Mouse (Mus musculus): ENCODE results near the gene Dnah8. TPM values are rescaled to one million over a fixed set of nuclear protein-coding genes. Genes with fewer than 3 reads are reported as not detected.

Dnah8 gene
- total and polyA plus RNA-seq, 3 experiments: 15.4 to 143 (median 19.5) TPM

GRCm38 (mm10) chr17:30848086-30848485 lies 223.9 kb downstream of the Dnah8 start:
- H3K9me3 ChIP-seq (replicated peaks; ENCODE audit: insufficient read depth, low read length): no peaks in the 10 kb centered on the region
- H3K4me1 ChIP-seq (ENCODE audit: control insufficient read depth in 1 of 2, insufficient read depth in 2 of 2, low read length in 2 of 2): peaks cover 0 to 2% of the 10 kb centered on the region in 2 experiments; a peak in 1 of 4 replicates
- no peaks in the 10 kb centered on the region for H3K36me3 ChIP-seq (ENCODE audit: control insufficient read depth in 1 of 2, insufficient read depth in 2 of 2, low read length in 2 of 2)
- DNase-seq (ENCODE audit: low read depth, low spot score): no peak
- H3K27ac ChIP-seq (ENCODE audit: control insufficient read depth, low read depth, low read length): no peak overlapping the region
- no peak overlapping the region for H3K4me3 ChIP-seq (ENCODE audit: control insufficient read depth in 1 of 2, insufficient read depth in 1 of 2, low read depth in 2 of 2, low read length in 2 of 2)
- TF ChIP-seq CTCF (IDR thresholded peaks at IDR 0.05 in 2 of 3, conservative IDR thresholded peaks at IDR 0.05 in 1 of 3; ENCODE audit: control insufficient read depth in 1 of 3, insufficient read depth in 1 of 3, low read depth in 2 of 3, low read length in 3 of 3, poor library complexity in 1 of 3, severe bottlenecking in 1 of 3) (peak in 2 of 3 experiments; percentile 6 to 11; a peak in 1 of 6 replicates), JUND (IDR thresholded peaks at IDR 0.05; ENCODE audit: low read depth, low read length) (no peak)
- no peaks in the 10 kb centered on the region for H3K79me2 ChIP-seq (ENCODE audit: control insufficient read depth, insufficient read depth, low read length, poor library complexity)
- no peaks in the 10 kb centered on the region for H3K27me3 ChIP-seq (ENCODE audit: control insufficient read depth in 1 of 2, insufficient read depth in 2 of 2, low read length in 2 of 2)
- no peak overlapping the region for H3K9ac ChIP-seq (ENCODE audit: control insufficient read depth, low read depth, low read length, poor library complexity, severe bottlenecking)

- Histone ChIP-seq H3K27ac (ENCODE audit: control insufficient read depth, low read depth, low read length) (no peak overlapping the region), H3K79me2 (ENCODE audit: control insufficient read depth, insufficient read depth, low read length, poor library complexity) (no peaks in the 10 kb centered on the region), H3K9ac (ENCODE audit: control insufficient read depth, low read depth, low read length, poor library complexity, severe bottlenecking) (no peak overlapping the region), H3K27me3 (ENCODE audit: control insufficient read depth in 1 of 2, insufficient read depth in 2 of 2, low read length in 2 of 2) (no peaks in the 10 kb centered on the region), H3K36me3 (ENCODE audit: control insufficient read depth in 1 of 2, insufficient read depth in 2 of 2, low read length in 2 of 2) (no peaks in the 10 kb centered on the region), H3K4me1 (ENCODE audit: control insufficient read depth in 1 of 2, insufficient read depth in 2 of 2, low read length in 2 of 2) (peaks cover 0 to 2% of the 10 kb centered on the region in 2 experiments; a peak in 1 of 4 replicates), H3K4me3 (ENCODE audit: control insufficient read depth in 1 of 2, insufficient read depth in 1 of 2, low read depth in 2 of 2, low read length in 2 of 2) (no peak overlapping the region), H3K9me3 (replicated peaks; ENCODE audit: insufficient read depth, low read length) (no peaks in the 10 kb centered on the region)
- no peak for DNase-seq (ENCODE audit: low read depth, low spot score)
- TF ChIP-seq EP300 (IDR thresholded peaks at IDR 0.05; ENCODE audit: low read depth in 1 of 2, low read length in 2 of 2) (no peak), ZC3H11A (IDR thresholded peaks at IDR 0.05; ENCODE audit: low read depth, low read length) (no peak), ZMIZ1 (IDR thresholded peaks at IDR 0.05; ENCODE audit: low read depth, low read length) (no peak), ZNF384 (IDR thresholded peaks at IDR 0.05; ENCODE audit: low read depth, low read length) (no peak), JUND (IDR thresholded peaks at IDR 0.05; ENCODE audit: low read depth, low read length) (no peak), HCFC1 (IDR thresholded peaks at IDR 0.05; ENCODE audit: low read depth, low read length) (no peak), POLR2A (IDR thresholded peaks at IDR 0.05; ENCODE audit: control insufficient read depth in 1 of 2, insufficient read depth in 1 of 2, low read depth in 1 of 2, low read length in 2 of 2, poor library complexity in 1 of 2) (no peak)
Observed at GRCm38 (mm10) chr17:30848804-30849203, 224.7 kb downstream of the Dnah8 start.

- TF ChIP-seq EP300 (IDR thresholded peaks at IDR 0.05; ENCODE audit: low read depth in 1 of 2, low read length in 2 of 2) (no peak), SMC3 (IDR thresholded peaks at IDR 0.05; ENCODE audit: low read depth, low read length) (no peak), ZMIZ1 (IDR thresholded peaks at IDR 0.05; ENCODE audit: low read depth, low read length) (no peak), MAZ (IDR thresholded peaks at IDR 0.05; ENCODE audit: low read depth, low read length) (no peak), MYB (IDR thresholded peaks at IDR 0.05; ENCODE audit: low read depth, low read length) (no peak), MAX (IDR thresholded peaks at IDR 0.05; ENCODE audit: low read length) (no peak), SIN3A (IDR thresholded peaks at IDR 0.05; ENCODE audit: low read length) (no peak), TAL1 (IDR thresholded peaks at IDR 0.05; ENCODE audit: low read length) (no peak), MEF2A (IDR thresholded peaks at IDR 0.05; ENCODE audit: extremely low read depth, insufficient replicate concordance, low read depth, low read length, poor library complexity, severe bottlenecking) (no peak), MYC (IDR thresholded peaks at IDR 0.05; ENCODE audit: low read depth, low read length) (no peak), JUND (IDR thresholded peaks at IDR 0.05; ENCODE audit: low read depth, low read length) (no peak), BHLHE40 (IDR thresholded peaks at IDR 0.05; ENCODE audit: borderline replicate concordance, low read depth, low read length) (no peak), HCFC1 (IDR thresholded peaks at IDR 0.05; ENCODE audit: low read depth, low read length) (no peak), MAFK (IDR thresholded peaks at IDR 0.05; ENCODE audit: borderline replicate concordance, low read depth, low read length) (no peak), UBTF (IDR thresholded peaks at IDR 0.05; ENCODE audit: borderline replicate concordance, insufficient read depth, low read depth, low read length) (no peak)
- no peaks in the 10 kb centered on the region for H3K79me2 ChIP-seq (ENCODE audit: control insufficient read depth, insufficient read depth, low read length, poor library complexity)
- H3K9ac ChIP-seq (ENCODE audit: control insufficient read depth, low read depth, low read length, poor library complexity, severe bottlenecking): no peak overlapping the region
- no peak for DNase-seq (ENCODE audit: low read depth, low spot score)
- peaks cover 0 to 2% of the 10 kb centered on the region in 2 experiments; a peak in 1 of 4 replicates for H3K4me1 ChIP-seq (ENCODE audit: control insufficient read depth in 1 of 2, insufficient read depth in 2 of 2, low read length in 2 of 2)
- no peak overlapping the region for H3K27ac ChIP-seq (ENCODE audit: control insufficient read depth, low read depth, low read length)
- no peaks in the 10 kb centered on the region for H3K36me3 ChIP-seq (ENCODE audit: control insufficient read depth in 1 of 2, insufficient read depth in 2 of 2, low read length in 2 of 2)
- H3K27me3 ChIP-seq (ENCODE audit: control insufficient read depth in 1 of 2, insufficient read depth in 2 of 2, low read length in 2 of 2): no peaks in the 10 kb centered on the region
- no peaks in the 10 kb centered on the region for H3K9me3 ChIP-seq (replicated peaks; ENCODE audit: insufficient read depth, low read length)
- H3K4me3 ChIP-seq (ENCODE audit: control insufficient read depth in 1 of 2, insufficient read depth in 1 of 2, low read depth in 2 of 2, low read length in 2 of 2): no peak overlapping the region
Observed at GRCm38 (mm10) chr17:30849813-30850212, 225.7 kb downstream of the Dnah8 start.

Measured in MEL (cell line).